Mouse (Mus musculus): ENCODE results near the gene Olfr62.
A peak's percentile ranks its signal among the peaks of the same experiment; 100 is the strongest.

Olfr62 gene

DNA sequence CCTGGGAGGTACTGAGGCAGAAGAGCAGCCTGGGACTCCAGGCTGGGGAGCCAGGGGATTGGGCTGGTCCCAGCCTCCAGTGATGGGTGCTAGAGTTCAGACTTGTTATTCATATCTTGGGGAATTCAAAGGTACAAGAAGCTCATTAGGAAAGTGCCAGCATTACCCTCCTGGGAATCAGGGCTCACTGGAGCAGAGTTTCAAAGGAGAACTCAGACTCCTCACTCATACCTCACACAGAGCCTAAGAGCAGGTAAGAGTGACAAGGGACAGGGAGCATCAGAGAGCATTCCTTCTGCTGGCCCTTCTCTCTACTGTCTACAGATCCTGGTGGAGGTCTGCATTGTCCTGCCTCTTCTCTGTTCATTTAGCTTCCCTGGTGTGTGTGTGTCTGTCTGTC lies at the start of gene Olfr62:
TSS of gene Olfr62 (plus strand) at position 301 of the 400 bp plus-strand sequence.
- no peak for DNase-seq (ENCODE audit: low spot score)

DNA sequence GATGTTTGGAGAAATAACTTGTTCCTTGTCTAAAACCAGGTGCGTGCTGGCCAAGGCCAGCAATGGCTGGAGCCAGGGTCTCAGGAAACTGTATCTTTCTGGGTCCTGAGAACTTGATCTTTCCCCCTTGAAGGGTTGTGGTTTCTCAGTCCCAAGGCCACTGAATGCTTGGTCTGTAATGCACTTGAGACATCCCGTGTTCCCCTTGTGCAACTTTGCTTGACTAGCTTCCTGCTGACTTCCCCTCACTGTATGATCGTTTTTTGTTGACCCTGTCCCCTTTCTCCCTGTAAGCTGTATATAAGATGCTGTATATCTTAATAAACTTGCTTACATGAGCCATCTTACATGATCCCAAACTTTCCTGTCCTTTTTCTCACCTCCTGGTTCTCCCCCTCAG lies 48.9 kb upstream of the Olfr62 start:
- DNase-seq (ENCODE audit: low spot score): no peak

DNA sequence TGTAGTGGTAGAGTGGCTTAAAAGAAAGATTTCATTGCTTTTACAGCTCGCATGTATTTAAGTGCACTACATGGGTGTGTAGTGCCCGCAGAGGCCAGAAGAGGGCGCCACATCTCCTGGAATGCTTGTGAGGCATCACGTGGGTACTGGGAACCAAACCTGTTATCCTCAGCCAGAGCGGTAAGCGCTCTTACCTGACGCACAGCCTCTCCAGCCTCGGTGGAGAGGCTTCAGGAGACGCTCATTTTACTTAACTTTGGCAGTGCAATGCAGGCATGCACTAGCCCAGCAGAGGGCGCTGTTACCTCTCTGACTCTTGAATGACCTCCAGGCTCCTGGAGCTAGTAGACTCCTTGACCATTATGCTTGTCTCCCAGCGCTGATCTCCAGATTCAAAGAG lies 46.1 kb upstream of the Olfr62 start:
- DNase-seq (ENCODE audit: low spot score): peak; percentile 21

DNA sequence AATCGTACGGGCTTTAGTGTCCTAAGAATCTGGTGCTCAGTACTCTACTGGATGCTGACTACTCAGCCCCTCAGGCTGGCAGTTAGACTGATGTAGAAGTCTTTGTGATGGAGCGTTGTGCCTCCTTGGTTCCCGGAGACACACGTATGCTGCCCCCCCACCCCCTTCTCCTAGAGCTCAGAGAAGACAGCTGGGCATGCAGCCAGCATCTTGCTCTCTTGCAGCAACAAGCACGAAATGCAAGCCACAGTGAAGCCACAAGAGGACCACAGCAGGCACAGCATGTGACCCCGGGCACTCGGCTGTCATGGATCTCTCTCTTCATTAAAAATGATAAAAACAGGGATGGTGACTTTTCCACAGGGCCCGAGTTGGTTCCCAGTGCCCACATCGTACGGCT lies 43.3 kb upstream of the Olfr62 start:
- no peak for DNase-seq (ENCODE audit: low spot score)

DNA sequence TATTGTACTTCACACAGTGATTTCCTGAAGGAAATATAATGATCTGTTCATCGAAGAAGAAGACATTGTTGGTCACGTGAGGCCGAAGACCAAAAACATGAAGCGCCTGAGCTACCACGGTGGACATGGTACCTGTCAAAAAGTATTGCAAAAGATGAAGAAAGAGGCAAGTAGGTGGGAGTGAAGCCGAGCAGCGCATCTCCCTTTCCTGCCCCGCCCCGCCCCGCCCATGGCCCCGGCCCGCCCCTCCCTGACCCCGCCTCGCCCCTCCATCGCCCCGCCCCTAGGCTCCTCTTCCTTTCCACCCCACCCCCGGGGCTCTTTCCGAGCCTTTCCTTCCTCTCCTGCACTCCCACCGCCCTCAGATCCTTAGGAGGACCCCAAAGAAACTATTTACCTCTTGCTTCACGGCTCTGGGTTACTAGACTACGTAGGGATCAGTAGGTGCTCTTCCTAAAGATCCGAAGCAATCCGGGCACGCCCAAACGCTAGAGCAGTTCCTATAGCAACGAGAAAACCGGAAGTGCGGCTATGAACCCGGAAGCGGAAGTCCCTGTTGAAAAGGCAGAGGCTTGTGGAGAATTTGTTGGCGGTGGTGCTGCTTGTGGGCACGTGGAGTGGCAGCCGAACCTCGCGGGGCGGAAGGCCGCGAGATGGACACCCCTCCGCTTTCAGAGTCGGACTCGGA lies 38.3 kb upstream of the Olfr62 start, which contains the start of the genes Cfap57 and Ebna1bp2:
TSS of gene Cfap57 (minus strand) at position 499 of the 688 bp plus-strand sequence.
TSS of gene Ebna1bp2 (plus strand) at position 521 of the 688 bp plus-strand sequence.
- DNase-seq (ENCODE audit: low spot score): peak; percentile 94

DNA sequence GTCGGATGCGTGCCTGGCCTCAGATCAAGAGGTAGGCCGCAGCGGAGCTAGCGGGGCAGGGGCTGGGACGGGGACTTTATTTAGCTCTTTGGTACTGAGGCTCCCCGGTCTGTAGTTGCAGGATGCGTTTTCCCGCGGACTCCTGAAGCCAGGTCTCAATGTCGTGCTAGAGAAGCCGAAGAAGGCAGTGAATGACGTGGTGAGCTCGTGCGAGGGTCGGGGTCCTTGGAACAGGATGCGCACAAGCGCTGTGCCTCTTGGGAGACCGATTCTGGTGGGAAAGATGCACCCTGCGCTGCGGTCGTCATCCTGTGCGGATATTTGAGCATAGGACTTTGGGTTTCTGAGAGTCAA lies 37.8 kb upstream of the Olfr62 start:
- DNase-seq (ENCODE audit: low spot score): no peak

DNA sequence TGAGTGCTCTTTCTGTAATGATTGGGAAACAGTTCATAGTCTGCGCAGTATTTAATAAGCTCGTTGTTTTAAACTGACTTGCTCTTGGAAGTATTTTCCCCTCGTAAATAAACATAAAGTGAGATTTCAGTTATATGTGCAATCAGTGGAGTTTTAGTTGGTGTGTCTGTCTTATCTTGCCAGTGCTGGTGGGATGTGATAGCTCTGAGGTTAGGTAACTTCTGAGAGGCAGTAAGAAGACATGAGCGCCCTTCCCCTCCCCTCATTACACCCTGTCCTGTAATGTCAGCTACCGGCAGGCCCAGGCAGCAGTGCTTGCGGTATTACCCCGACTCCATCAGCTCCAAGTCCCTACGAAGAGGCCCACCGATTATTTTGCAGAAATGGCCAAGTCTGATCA lies 37.0 kb upstream of the Olfr62 start:
- DNase-seq (ENCODE audit: low spot score): no peak

DNA sequence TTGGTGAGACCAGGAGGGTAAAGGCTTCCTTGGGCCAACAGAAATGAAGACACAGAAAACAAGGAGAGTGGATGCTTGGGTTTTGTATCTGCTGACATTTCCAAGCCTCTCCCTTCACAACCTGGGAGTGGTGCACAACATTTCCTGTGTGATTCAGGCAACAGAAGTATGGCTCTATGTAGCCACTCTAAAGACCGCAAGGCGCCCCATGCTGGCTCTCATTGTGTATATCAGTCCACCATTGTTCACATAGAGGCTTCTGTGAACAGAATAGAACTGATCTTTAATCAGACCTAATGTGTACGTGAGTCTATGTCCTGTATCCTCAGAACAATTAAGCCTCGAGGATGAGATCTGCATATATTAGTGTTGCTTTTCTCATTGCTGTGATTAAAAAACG lies 28.5 kb upstream of the Olfr62 start:
- DNase-seq (ENCODE audit: low spot score): no peak

DNA sequence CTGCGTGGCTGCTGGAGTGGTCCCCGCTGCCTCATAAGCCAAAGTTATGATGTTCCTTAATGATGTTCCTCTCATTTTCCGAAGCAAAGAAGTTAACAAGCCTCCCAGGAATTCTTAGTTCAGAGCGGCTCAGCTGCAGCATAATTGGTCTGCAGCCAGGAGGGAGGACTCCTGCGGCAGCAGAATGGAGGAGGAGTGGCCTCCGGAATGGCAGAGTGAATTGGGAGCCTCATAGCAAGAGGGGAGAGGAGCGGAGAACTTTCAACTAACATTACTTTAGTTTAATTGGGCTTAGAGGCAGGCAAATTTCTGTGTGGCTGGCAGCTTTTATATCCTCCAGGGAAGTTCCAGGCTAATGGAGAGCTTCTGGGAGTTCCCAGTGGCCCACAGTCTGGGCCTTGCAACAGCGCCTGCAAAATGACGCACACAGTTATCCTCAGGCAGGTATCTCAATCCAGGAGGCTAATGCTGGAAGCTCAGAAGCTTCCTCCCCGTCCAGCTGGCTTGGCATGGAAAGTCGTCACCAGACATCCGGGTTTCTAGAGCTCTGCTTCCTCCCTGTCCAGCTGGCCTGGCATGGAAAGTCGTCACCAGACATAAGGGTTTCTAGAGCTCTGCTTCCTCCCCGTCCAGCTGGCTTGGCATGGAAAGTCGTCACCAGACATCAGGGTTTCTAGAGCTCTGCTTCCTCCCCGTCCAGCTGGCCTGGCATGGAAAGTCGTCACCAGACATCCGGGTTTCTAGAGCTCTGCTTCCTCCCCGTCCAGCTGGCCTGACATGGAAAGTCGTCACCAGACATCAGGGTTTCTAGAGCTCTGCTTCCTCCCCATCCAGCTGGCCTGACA lies 16.2 kb upstream of the Olfr62 start:
- no peak for DNase-seq (ENCODE audit: low spot score)

DNA sequence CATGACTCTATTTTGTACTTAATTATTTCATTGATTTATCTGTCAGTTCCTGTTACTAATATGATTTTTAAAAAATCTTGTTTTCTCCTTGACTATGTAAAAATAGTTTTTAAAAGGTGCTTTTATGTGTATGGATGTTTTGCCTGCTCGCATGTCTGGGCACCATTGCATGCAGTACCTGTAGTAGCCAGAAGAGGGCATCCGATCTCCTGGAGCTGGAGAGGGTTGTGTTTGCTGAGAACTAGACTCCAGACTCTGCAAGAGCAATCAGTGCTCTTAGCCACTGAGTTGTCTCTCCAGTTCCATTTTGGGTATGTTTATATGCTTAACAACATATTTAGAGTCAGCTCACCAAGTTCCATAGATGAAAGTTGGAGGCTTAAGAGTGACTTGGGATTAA lies 13.5 kb upstream of the Olfr62 start:
- peak; percentile 70 for DNase-seq (ENCODE audit: low spot score)

DNA sequence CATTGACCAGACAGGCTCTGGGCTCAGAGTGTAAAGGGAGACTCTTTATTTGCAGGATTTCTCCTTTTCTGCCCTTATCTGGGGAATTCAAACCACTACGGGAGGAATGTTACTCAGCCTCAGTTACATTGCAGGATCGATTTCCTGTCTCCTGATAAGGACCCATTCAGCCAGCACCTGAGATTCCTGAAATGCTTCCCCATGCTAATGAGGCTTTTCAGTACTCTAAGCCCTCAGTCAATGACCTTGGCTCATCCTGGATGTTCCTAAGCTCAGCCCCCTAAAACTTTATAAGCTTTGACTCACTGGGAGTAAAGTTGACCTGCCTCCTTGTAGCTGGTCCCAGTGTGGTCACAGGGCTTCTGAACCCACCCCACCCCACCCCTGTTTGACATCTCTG lies 28.3 kb downstream of the Olfr62 start:
- no peak for DNase-seq (ENCODE audit: low spot score)

DNA sequence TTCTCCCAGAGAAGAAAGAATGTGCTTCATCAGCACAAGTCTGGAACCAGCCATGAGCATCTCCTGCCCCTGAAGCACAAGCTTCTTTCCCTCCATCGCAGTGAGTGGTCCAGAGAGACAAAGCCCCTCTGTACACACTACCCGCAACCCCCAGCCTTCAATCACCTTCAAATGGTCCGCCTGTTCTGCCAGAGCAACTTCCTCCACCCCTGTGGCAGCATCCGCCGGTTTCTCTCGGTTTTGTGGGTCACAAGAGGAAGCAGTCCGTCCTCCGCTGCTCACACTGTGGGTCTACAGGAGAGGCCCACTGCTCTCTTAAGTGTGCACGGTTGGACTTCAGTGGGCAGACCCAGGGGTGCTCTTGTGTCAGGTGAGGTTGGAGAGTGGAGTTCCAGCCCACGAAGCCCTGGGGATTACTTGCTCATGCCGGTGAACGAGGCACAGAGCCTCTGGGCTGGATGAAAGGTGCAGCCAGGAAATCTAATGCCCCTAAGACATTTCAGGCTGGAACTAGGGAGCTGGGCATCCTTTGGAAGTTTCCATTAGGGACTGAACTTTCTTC lies 33.7 kb downstream of the Olfr62 start, which contains the start of gene Olfr1342:
TSS of gene Olfr1342 (minus strand) at position 345 of the 562 bp plus-strand sequence.
- no peak for DNase-seq (ENCODE audit: low spot score)

DNA sequence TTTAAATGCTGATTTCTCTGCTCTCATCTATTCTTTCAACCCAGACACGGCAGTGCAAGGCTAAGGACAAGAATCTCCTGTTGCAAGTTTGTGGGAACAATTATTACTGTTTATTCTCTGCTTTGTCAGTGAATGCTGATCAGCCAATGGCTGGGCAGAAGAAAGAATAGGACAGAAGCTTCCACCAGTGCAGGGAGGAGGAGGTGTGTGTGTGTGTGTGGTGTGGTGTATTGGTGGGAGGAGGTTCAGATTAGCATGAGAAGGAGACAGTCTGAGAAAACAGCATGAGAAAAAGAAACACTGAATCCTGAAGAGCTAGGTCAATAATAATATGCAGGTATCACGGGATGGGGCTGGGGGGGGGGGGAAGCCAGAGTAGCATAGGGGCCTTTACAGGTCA lies 35.1 kb downstream of the Olfr62 start:
- no peak for DNase-seq (ENCODE audit: low spot score)

DNA sequence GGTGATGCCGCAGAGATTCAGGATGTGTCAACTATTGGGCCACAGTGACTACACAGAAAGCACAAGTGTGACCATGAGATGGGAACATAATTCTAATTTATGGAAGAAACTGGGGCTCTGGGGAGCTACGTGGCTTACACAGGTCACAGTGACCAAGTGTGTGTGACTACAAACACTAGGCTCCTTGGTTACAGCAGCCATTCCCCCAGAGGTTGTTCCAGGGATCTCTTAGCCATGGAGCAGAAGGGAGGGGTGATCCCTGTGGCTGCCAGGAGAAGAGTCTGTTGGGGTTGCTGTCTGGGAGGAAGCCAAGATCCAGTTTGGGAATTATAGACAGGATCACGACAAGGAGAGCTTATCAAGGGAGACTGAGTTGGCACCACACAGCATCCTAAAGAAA lies 44.5 kb downstream of the Olfr62 start, which contains the start of gene Olfr1341:
TSS of gene Olfr1341 (plus strand) at position 301 of the 400 bp plus-strand sequence.
- DNase-seq (ENCODE audit: low spot score): no peak

DNA sequence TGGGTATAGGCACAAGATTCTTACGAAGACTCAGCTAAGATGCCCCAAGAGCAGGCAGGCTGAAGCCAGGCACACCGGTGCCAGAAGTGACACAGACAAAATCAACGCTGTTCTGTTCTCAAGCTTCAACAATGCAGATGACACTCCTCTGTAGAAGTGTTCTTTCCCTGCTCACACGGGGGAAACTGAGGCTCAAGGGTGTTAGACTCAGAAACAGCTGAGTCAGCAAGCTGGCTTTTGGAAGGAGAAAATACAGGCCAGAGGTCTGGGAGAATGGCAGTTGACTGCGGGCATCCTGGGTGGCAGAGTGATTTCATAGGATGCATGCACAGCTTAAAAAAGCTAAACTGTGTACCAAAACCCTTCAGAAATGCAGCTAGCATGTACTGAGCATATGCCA lies 49.3 kb downstream of the Olfr62 start:
- DNase-seq (ENCODE audit: low spot score): no peak

DNA sequence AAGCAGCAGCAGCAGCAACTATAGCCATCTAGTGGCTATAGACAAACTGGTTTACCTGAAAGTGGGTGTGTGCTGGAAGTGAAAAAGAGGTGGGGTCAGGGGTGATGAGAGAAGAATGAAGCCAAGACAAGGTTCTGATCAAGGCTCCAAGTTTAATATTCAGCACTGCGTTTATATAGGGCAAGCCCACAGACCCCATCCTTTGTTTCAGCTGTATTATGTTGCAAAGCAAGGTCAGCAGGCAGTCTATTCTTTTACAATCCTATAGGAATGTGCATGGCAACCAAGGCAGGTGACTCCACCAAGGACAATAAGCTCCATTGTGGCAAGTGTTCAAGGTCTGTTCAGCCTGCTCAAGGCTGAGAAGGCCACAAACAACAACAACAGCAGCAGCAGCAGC lies 52.9 kb downstream of the Olfr62 start:
- DNase-seq (ENCODE audit: low spot score): no peak

Data from layer of hippocampus, adult 11-12 months (tissue).